Mouse (Mus musculus) hindbrain, embryonic 10.5 days (tissue): ENCODE measurements around the gene Olfr1240. TPM values are rescaled to one million over a fixed set of nuclear protein-coding genes. Genes with fewer than 3 reads are reported as not detected.

Source experiments
- DNase-seq: peaks from one replicate; pipeline ENCODE4 v3.0.0-alpha.2; 2017; ENCODE audit warnings: low spot score
- H3K27ac ChIP-seq: fragments of 300-500 bp; sonication (generic); 2 replicates; pipeline ENCODE4 v1.5.1; 2016; ENCODE audit warnings: mild to moderate bottlenecking, moderate library complexity
- H3K27me3 ChIP-seq: fragments of 300-500 bp; sonication (generic); 2 replicates; pipeline ENCODE4 v1.6.1; 2016; ENCODE audit warnings: mild to moderate bottlenecking; ENCODE audit not compliant: poor library complexity, insufficient read depth, severe bottlenecking
- H3K36me3 ChIP-seq: fragments of 300-500 bp; sonication (generic); 2 replicates; pipeline ENCODE4 v1.6.1; 2016; ENCODE audit warnings: mild to moderate bottlenecking, moderate library complexity
- H3K4me1 ChIP-seq: fragments of 300-500 bp; sonication (generic); replicated peaks from 2 replicates; pipeline ENCODE4 v1.6.1; 2016; ENCODE audit warnings: mild to moderate bottlenecking
- H3K4me3 ChIP-seq: fragments of 300-500 bp; sonication (generic); 2 replicates; pipeline ENCODE4 v1.5.1; 2016; ENCODE audit warnings: mild to moderate bottlenecking, moderate library complexity
- H3K9me3 ChIP-seq: fragments of 300-500 bp; sonication (generic); 2 replicates; pipeline ENCODE4 v1.6.1; 2016; ENCODE audit warnings: mild to moderate bottlenecking, moderate library complexity
- WGBS: fragments of 180-500 bp; shearing (Covaris S2); methylation state at CpG from one replicate; pipeline ENCODE4 v1.1.7; 2016; 5-methylcytosine and 5-hydroxymethylcytosine counted together
- polyA plus RNA-seq: library from polyadenylated mRNA; unstranded; fragments of >200 nt; fragmentation: Nextera tagmentation; extraction: Ambion mirVana; gene quantifications from 2 replicates; pipeline ENCODE4 v1.2.1, GENCODE M21; 2016

Olfr1240 gene
- polyA plus RNA-seq: not detected in 2 replicates

DNA sequence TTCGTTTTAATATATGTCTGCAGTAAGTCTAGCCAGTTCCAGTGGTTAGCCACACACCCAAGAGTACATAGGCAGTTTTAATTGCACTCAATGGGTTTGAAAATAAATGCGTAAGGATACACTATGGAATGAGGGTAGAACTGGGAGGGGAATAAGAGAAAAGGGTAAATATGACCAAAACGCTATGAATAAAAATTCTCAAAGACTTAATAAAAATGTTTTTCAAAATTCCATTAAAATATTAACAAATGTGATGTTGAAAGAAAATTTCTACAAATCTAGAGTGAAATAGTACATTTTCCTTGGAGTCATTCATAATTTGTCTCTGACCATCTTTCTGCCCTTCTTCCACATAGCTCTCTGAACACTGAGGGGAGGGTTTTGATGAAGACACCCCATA lies at the start of gene Olfr1240:
Gene Olfr1240, minus strand, starts transcription at position 101 of the 400 bp plus-strand sequence.
- Histone ChIP-seq H3K36me3 (no peaks in the 10 kb centered on the region), H3K27me3 (no peaks in the 10 kb centered on the region), H3K27ac (no peak within 1 kb of the TSS), H3K4me1 (no peaks in the 10 kb centered on the region), H3K4me3 (no peak within 1 kb of the TSS), H3K9me3 (no peaks in the 10 kb centered on the region)
- no peak for DNase-seq
- WGBS: 84% methylated on average over 3 of the region's 3 CpGs

- Histone ChIP-seq H3K4me1 (no peaks in the 10 kb centered on the region), H3K27me3 (no peaks in the 10 kb centered on the region), H3K9me3 (no peaks in the 10 kb centered on the region), H3K36me3 (no peaks in the 10 kb centered on the region), H3K27ac (no peak within 1 kb of the TSS), H3K4me3 (no peak within 1 kb of the TSS)
- DNase-seq: no peak
Measured at GRCm38 (mm10) chr2:89487026-89487425, 44.2 kb upstream of the Olfr1240 start, which contains the start of gene Olfr1241. TSS of gene Olfr1241 (minus strand) at chr2:89487126.

DNA sequence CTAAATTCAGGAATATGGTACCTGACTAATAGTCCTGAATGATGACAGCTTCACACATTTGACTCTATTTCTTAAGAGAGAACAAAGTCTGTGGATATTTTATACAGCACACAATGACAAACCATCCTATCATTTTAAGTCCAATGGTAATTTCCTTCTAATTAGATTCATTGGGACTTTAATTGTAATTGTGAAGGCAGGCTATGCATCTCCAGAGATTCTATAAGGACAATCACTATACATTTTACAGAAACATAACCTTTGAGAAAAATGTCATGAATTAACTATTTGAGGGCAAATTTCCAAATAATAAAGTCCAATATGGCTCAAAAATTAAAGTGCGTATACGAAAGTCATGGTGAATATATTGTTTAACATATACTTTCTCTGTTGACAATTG lies 22.5 kb downstream of the Olfr1240 start, which contains the start of gene Olfr1239:
Gene Olfr1239, minus strand, starts transcription at position 101 of the 400 bp plus-strand sequence.
- Histone ChIP-seq H3K27ac (no peak within 1 kb of the TSS), H3K27me3 (no peaks in the 10 kb centered on the region), H3K4me1 (no peaks in the 10 kb centered on the region), H3K9me3 (no peaks in the 10 kb centered on the region), H3K36me3 (no peaks in the 10 kb centered on the region), H3K4me3 (no peak within 1 kb of the TSS)
- WGBS: 94% methylated on average over 2 of the region's 2 CpGs
- no peak for DNase-seq

- Histone ChIP-seq H3K4me1 (no peaks in the 10 kb centered on the region), H3K27me3 (no peaks in the 10 kb centered on the region), H3K4me3 (no peak overlapping the region), H3K9me3 (no peaks in the 10 kb centered on the region), H3K27ac (no peak overlapping the region), H3K36me3 (no peaks in the 10 kb centered on the region)
- no peak for DNase-seq
- 88% methylated on average over 1 of the region's 1 CpGs for WGBS
Measured at GRCm38 (mm10) chr2:89414557-89414956, 28.2 kb downstream of the Olfr1240 start.

DNA sequence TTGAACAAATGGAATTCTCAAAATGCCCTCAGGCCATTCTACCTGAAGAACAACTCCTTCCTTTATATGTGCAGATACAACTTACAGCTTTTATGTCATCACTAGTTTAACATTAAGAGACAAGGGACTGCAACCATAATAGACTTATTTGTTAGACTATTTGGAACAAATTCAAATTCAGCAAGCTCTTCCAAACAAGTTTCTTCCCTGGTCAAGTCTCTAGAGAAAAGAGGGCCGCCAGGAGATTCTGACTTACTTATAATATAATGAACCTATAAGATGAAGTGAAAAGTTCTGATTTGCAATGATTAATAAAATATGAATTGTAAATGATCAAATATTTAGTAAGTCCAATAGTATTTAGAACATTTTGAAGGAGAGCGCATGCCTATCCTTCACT lies 33.2 kb downstream of the Olfr1240 start, which contains the start of gene Olfr1238:
Gene Olfr1238, minus strand, starts transcription at position 101 of the 400 bp plus-strand sequence.
- 92% methylated on average over 2 of the region's 2 CpGs for WGBS
- Histone ChIP-seq H3K36me3 (no peaks in the 10 kb centered on the region), H3K9me3 (no peaks in the 10 kb centered on the region), H3K27ac (no peak within 1 kb of the TSS), H3K27me3 (no peaks in the 10 kb centered on the region), H3K4me3 (no peak within 1 kb of the TSS), H3K4me1 (no peaks in the 10 kb centered on the region)
- DNase-seq: no peak

DNA sequence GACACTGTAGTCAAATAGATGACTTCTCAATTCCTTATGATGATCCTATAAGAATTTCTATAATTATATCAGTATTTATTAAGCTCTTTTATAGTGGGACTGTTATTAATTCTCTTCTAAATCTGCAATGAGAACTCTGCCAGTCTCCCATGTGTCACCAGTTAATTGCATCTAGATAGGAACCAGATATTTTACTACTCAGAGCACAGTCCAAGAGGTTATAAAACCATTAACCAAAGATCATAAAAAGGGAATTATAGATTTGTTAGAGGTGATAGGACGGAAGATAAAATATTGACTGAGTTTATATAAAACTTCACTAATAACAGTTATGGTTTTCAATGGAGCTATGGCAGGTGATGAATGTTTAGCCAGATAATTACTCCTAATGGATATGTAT lies 41.9 kb downstream of the Olfr1240 start:
- H3K36me3 ChIP-seq: no peaks in the 10 kb centered on the region
- H3K9me3 ChIP-seq: no peaks in the 10 kb centered on the region
- WGBS: 90% methylated on average over 1 of the region's 1 CpGs
- no peaks in the 10 kb centered on the region for H3K27me3 ChIP-seq
- H3K4me1 ChIP-seq: no peaks in the 10 kb centered on the region
- DNase-seq: no peak
- no peak overlapping the region for H3K27ac ChIP-seq
- no peak overlapping the region for H3K4me3 ChIP-seq

Other genes with a start within 250 kb of the Olfr1240 start
- not detected in 2 replicates for gene Olfr1226, start 243.0 kb downstream of the Olfr1240 start, polyA plus RNA-seq
- not detected in 2 replicates for gene Olfr1228, start 188.9 kb downstream of the Olfr1240 start, polyA plus RNA-seq
- gene Olfr1229, start 155.0 kb downstream of the Olfr1240 start, polyA plus RNA-seq: not detected in 2 replicates
- gene Olfr1230, start 145.7 kb downstream of the Olfr1240 start, polyA plus RNA-seq: not detected in 2 replicates
- gene Olfr1231, start 135.9 kb downstream of the Olfr1240 start, polyA plus RNA-seq: not detected in 2 replicates
- gene Olfr1232, start 113.3 kb downstream of the Olfr1240 start, polyA plus RNA-seq: not detected in 2 replicates
- gene Olfr1233, start 100.6 kb downstream of the Olfr1240 start, polyA plus RNA-seq: not detected in 2 replicates
- gene Olfr1234, start 78.1 kb downstream of the Olfr1240 start, polyA plus RNA-seq: not detected in 2 replicates
- gene Olfr1238, start 33.3 kb downstream of the Olfr1240 start, polyA plus RNA-seq: not detected in 2 replicates
- gene Olfr1239, start 22.6 kb downstream of the Olfr1240 start, polyA plus RNA-seq: not detected in 2 replicates
- gene Olfr1241, start 44.1 kb upstream of the Olfr1240 start, polyA plus RNA-seq: not detected in 2 replicates
- gene Olfr1242, start 55.3 kb upstream of the Olfr1240 start, polyA plus RNA-seq: not detected in 2 replicates
- not detected in 2 replicates for gene Olfr1243, start 88.5 kb upstream of the Olfr1240 start, polyA plus RNA-seq
- not detected in 2 replicates for gene Olfr1245, start 135.4 kb upstream of the Olfr1240 start, polyA plus RNA-seq
- not detected in 2 replicates for gene Olfr1246, start 150.2 kb upstream of the Olfr1240 start, polyA plus RNA-seq
- not detected in 2 replicates for gene Olfr1247, start 171.1 kb upstream of the Olfr1240 start, polyA plus RNA-seq
- not detected in 2 replicates for gene Olfr1248, start 175.2 kb upstream of the Olfr1240 start, polyA plus RNA-seq
- not detected in 2 replicates for gene Olfr1249, start 192.0 kb upstream of the Olfr1240 start, polyA plus RNA-seq
- not detected in 2 replicates for gene Olfr1250, start 218.5 kb upstream of the Olfr1240 start, polyA plus RNA-seq
- not detected in 2 replicates for gene Olfr1251, start 228.9 kb upstream of the Olfr1240 start, polyA plus RNA-seq